Mouse (Mus musculus): ENCODE measurements around the gene Sppl3.

DNA sequence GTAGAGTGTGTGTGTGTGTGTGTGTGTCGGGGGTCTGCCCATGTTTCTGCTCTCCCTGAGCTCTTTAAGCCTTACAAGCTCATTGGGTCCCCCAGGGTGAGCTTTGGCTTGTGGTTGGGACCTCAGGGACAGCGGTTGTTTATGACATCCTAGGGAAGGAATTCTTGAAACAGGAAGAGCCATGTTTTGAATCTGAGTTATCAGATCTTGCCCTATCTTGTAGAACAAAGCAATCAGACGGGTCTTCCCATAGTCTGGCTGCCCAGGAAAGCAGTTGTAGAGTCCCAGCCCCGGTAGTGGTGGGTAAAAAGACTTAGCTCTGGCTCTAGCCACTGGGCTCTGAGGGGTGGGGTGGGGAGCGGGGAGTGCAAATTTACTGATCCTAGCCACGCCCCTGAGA is 13.6 kb upstream of the Sppl3 start:
- no peak for TF ChIP-seq CTCF (conservative IDR thresholded peaks at IDR 0.05; ENCODE audit: low read length)
- no peak for TF ChIP-seq POU5F1 (IDR thresholded peaks at IDR 0.05; ENCODE audit: borderline replicate concordance, low read length)
- no peak for TF ChIP-seq NANOG (IDR thresholded peaks at IDR 0.05; ENCODE audit: borderline replicate concordance, low read length)
